Mouse (Mus musculus) heart, embryonic 10.5 days (tissue): ENCODE data around the gene Cpb1. TPM values are rescaled to one million over a fixed set of nuclear protein-coding genes. Genes with fewer than 3 reads are reported as not detected.

Experiments used
- DNase-seq: peaks from one replicate; pipeline ENCODE4 v3.0.0-alpha.2; 2017; ENCODE audit warnings: low spot score
- H3K27ac ChIP-seq: fragments of 300-500 bp; sonication (generic); 2 replicates; pipeline ENCODE4 v1.5.1; 2016; ENCODE audit warnings: mild to moderate bottlenecking
- H3K27me3 ChIP-seq: fragments of 300-500 bp; sonication (generic); 2 replicates; pipeline ENCODE4 v1.6.1; 2016; ENCODE audit warnings: mild to moderate bottlenecking; ENCODE audit not compliant: poor library complexity, insufficient read depth, severe bottlenecking
- H3K36me3 ChIP-seq: fragments of 300-500 bp; sonication (generic); 2 replicates; pipeline ENCODE4 v1.6.1; 2016; ENCODE audit warnings: mild to moderate bottlenecking, moderate library complexity
- H3K4me1 ChIP-seq: fragments of 300-500 bp; sonication (generic); 2 replicates; pipeline ENCODE4 v1.6.1; 2016; ENCODE audit warnings: mild to moderate bottlenecking
- H3K4me3 ChIP-seq: fragments of 300-500 bp; sonication (generic); 2 replicates; pipeline ENCODE4 v1.5.1; 2016; ENCODE audit warnings: mild to moderate bottlenecking, moderate library complexity
- H3K9me3 ChIP-seq: fragments of 300-500 bp; sonication (generic); 2 replicates; pipeline ENCODE4 v1.6.1; 2016; ENCODE audit warnings: mild to moderate bottlenecking, moderate library complexity
- WGBS: fragments of 180-500 bp; shearing (Covaris S2); methylation state at CpG from one replicate; pipeline ENCODE4 v1.1.7; 2016; 5-methylcytosine and 5-hydroxymethylcytosine counted together
- polyA plus RNA-seq: library from polyadenylated mRNA; unstranded; fragments of >200 nt; fragmentation: Nextera tagmentation; extraction: Ambion mirVana; gene quantifications from 2 replicates; pipeline ENCODE4 v1.2.1, GENCODE M21; 2016

Cpb1 gene
- polyA plus RNA-seq: not detected in 2 replicates

DNA sequence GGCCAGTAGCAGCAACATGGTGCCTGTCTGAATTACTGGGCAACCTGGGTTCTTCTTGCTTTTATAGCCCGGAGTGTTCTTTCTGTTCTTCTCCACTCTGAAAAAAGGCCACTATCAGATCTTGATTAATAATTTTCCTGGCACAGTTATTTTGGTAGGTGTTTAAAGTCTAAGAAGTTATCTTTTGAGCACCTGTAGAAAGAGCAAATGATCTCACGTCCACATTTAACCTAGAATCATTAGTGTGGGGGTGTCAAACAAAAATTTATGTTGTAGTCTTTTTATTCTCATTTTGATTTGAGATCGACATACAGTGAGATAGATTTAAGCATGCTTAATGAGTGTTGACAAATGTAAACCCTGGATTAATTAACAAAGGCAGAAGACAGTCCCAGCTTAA lies at the start of gene Cpb1:
Cpb1 (minus strand) TSS at position 101 of the 400 bp plus-strand sequence.
- H3K36me3 ChIP-seq: no peaks in the 10 kb centered on the region
- DNase-seq: no peak
- H3K4me1 ChIP-seq: no peaks in the 10 kb centered on the region
- H3K9me3 ChIP-seq: no peaks in the 10 kb centered on the region
- no peak within 1 kb of the TSS for H3K4me3 ChIP-seq
- H3K27ac ChIP-seq: no peak within 1 kb of the TSS
- H3K27me3 ChIP-seq: no peaks in the 10 kb centered on the region
- WGBS: 79% methylated on average over 3 of the region's 3 CpGs

DNA sequence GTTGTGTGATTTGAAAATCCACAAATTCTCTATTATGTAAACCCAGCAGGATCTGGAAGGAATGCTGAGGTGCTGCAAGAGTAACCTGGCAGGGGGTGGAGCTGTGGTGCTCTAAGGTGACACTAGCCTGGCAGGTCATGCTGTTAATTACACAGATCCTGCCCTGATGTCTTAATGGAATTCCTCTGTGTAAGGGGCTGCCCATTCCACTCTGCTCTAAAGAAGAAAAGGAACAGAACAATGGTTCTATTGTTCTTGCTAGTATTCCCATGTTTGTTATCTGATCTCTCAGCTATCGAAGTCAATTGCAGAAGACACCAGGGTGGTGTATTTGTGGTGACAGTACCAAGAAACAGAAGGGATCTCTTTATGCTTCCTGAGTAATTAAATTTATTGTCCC lies 41.7 kb upstream of the Cpb1 start:
- Histone ChIP-seq H3K4me3 (no peak overlapping the region), H3K9me3 (no peaks in the 10 kb centered on the region), H3K36me3 (no peaks in the 10 kb centered on the region), H3K27me3 (no peaks in the 10 kb centered on the region), H3K27ac (no peak overlapping the region), H3K4me1 (no peaks in the 10 kb centered on the region)
- 45% methylated on average over 1 of the region's 1 CpGs for WGBS
- no peak for DNase-seq

DNA sequence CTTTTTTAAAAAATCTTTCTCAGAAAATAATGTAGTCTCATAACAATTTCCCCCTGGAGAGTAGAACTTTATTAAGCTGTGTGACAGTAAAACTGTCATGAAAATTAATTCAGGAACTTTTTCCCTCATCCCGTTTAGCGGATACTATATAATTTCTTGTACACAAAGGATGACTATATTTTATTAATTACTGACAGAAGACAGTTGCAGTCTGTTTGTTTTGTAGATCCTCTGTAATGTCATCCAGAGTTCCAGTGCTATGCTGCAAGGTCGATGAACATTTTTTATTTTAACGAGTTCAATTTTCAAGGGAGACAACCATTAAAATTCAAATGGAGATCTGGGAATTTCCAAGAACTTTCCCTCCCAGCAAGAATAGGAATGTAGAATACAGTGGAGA lies 33.6 kb upstream of the Cpb1 start:
- no peaks in the 10 kb centered on the region for H3K27me3 ChIP-seq
- H3K9me3 ChIP-seq: no peaks in the 10 kb centered on the region
- no peak overlapping the region for H3K4me3 ChIP-seq
- 93% methylated on average over 4 of the region's 4 CpGs for WGBS
- H3K36me3 ChIP-seq: no peaks in the 10 kb centered on the region
- DNase-seq: no peak
- H3K27ac ChIP-seq: no peak overlapping the region
- no peaks in the 10 kb centered on the region for H3K4me1 ChIP-seq

DNA sequence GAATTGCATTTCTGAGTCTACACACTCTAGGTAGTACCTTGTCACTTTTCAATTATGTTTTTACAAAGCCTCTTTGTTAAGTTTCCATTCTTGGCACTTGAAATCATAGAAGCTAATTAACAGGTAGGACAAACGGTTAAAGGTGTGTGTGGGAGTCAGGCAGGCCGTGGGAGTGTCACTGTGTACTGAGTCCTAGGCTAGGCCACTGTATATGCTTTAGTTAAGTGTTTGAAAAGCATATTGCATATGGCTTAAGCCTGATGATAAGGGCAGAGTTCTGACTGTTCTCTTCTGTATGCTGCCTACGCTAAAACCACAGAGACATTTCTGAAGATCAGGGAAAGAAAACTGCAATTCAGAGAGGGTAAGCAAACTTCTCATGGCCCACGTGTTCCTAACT lies 31.7 kb upstream of the Cpb1 start:
- 83% methylated on average over 4 of the region's 4 CpGs for WGBS
- H3K36me3 ChIP-seq: no peaks in the 10 kb centered on the region
- no peak for DNase-seq
- H3K4me1 ChIP-seq: no peaks in the 10 kb centered on the region
- H3K4me3 ChIP-seq: no peak overlapping the region
- H3K27ac ChIP-seq: no peak overlapping the region
- H3K27me3 ChIP-seq: no peaks in the 10 kb centered on the region
- H3K9me3 ChIP-seq: no peaks in the 10 kb centered on the region

DNA sequence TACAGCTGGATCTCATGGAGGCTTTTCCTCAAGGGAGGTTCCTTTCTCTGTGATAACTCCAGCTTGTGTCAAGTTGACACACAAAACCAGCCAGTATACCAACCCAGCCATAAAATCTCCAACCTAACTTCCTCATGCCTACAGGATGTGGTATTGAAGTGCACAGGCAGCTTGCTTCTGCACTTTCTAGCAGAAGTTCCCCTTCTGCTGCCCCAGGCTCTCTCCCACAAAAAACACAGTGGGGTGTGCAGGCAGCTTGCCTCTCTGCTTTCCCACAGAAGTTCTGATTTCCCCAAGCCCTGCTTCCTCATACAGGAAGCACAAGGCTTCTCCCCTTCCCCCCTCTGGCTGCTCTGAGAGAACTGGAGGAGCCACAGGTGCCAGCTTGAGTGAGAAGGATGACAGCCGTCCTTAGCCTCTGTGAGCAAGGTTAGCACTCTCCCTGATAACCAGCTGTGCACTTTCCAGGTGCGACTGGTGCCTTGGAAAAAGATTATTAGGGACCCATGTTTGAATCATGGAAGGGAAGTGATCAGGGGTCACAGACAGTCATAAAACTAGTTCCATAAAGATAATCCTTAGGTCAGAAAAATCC lies 29.3 kb upstream of the Cpb1 start:
- DNase-seq: no peak
- H3K4me3 ChIP-seq: no peak overlapping the region
- no peak overlapping the region for H3K27ac ChIP-seq
- H3K36me3 ChIP-seq: no peaks in the 10 kb centered on the region
- no peaks in the 10 kb centered on the region for H3K27me3 ChIP-seq
- 39% methylated on average over 2 of the region's 2 CpGs for WGBS
- H3K4me1 ChIP-seq: no peaks in the 10 kb centered on the region
- no peaks in the 10 kb centered on the region for H3K9me3 ChIP-seq

- DNase-seq: no peak
- WGBS: 43% methylated on average over 3 of the region's 3 CpGs
- Histone ChIP-seq H3K4me3 (no peak overlapping the region), H3K36me3 (no peaks in the 10 kb centered on the region), H3K9me3 (no peaks in the 10 kb centered on the region), H3K27ac (no peak overlapping the region), H3K4me1 (no peaks in the 10 kb centered on the region), H3K27me3 (no peaks in the 10 kb centered on the region)
Measured at GRCm38 (mm10) chr3:20295546-20295945, 20.0 kb upstream of the Cpb1 start.

- 83% methylated on average over 9 of the region's 9 CpGs for WGBS
- H3K27ac ChIP-seq: no peak overlapping the region
- H3K4me3 ChIP-seq: no peak overlapping the region
- no peaks in the 10 kb centered on the region for H3K9me3 ChIP-seq
- no peaks in the 10 kb centered on the region for H3K4me1 ChIP-seq
- H3K36me3 ChIP-seq: no peaks in the 10 kb centered on the region
- DNase-seq: no peak
- H3K27me3 ChIP-seq: no peaks in the 10 kb centered on the region
Measured at GRCm38 (mm10) chr3:20294542-20295348, 19.2 kb upstream of the Cpb1 start.

DNA sequence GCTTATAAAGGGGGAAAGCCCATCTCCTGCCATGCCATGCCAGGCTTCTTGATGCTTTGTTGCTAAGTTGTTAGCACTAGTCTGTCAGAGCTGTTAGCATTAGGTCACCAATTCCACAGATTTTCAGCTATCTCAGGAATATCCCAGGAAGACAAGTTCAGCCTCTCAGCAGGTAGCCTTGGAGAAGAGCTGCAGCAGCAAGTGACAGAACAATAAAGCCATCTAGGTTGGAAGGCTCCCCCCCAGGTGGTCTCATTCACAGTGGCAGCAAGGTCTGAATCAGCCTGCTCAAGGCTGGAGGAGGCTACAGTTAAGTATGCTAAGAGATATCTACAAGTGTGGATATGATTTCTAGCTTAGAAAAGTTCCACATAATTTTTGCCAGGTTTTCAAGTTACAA lies 15.8 kb upstream of the Cpb1 start:
- H3K27me3 ChIP-seq: no peaks in the 10 kb centered on the region
- no peak for DNase-seq
- no peak overlapping the region for H3K27ac ChIP-seq
- no peaks in the 10 kb centered on the region for H3K36me3 ChIP-seq
- H3K9me3 ChIP-seq: no peaks in the 10 kb centered on the region
- no peaks in the 10 kb centered on the region for H3K4me1 ChIP-seq
- H3K4me3 ChIP-seq: no peak overlapping the region

GRCm38 (mm10) chr3:20288761-20289160 lies 13.2 kb upstream of the Cpb1 start:
- WGBS: 89% methylated on average over 2 of the region's 2 CpGs

GRCm38 (mm10) chr3:20281796-20282195 lies 6.3 kb upstream of the Cpb1 start:
- no peak for DNase-seq
- H3K4me3 ChIP-seq: no peak overlapping the region
- no peaks in the 10 kb centered on the region for H3K4me1 ChIP-seq
- H3K36me3 ChIP-seq: no peaks in the 10 kb centered on the region
- H3K27me3 ChIP-seq: no peaks in the 10 kb centered on the region
- H3K27ac ChIP-seq: no peak overlapping the region
- WGBS: 80% methylated on average over 1 of the region's 1 CpGs
- H3K9me3 ChIP-seq: no peaks in the 10 kb centered on the region

More at GRCm38 (mm10) chr3:20288761-20289160, 13.2 kb upstream of the Cpb1 start:
- H3K27me3 ChIP-seq: no peaks in the 10 kb centered on the region
- H3K36me3 ChIP-seq: no peaks in the 10 kb centered on the region
- no peak overlapping the region for H3K4me3 ChIP-seq
- no peak overlapping the region for H3K27ac ChIP-seq
- H3K9me3 ChIP-seq: no peaks in the 10 kb centered on the region
- DNase-seq: no peak
- no peaks in the 10 kb centered on the region for H3K4me1 ChIP-seq

- Histone ChIP-seq H3K27me3 (no peaks in the 10 kb centered on the region), H3K27ac (no peak overlapping the region), H3K4me1 (0 out of 2 replicates have a peak, but pooled peaks cover 3% of the 10 kb centered on the region), H3K36me3 (no peaks in the 10 kb centered on the region), H3K4me3 (no peak overlapping the region), H3K9me3 (no peaks in the 10 kb centered on the region)
- 26% methylated on average over 9 of the region's 9 CpGs for WGBS
- no peak for DNase-seq
Measured at GRCm38 (mm10) chr3:20254566-20255479, 20.7 kb downstream of the Cpb1 start.

DNA sequence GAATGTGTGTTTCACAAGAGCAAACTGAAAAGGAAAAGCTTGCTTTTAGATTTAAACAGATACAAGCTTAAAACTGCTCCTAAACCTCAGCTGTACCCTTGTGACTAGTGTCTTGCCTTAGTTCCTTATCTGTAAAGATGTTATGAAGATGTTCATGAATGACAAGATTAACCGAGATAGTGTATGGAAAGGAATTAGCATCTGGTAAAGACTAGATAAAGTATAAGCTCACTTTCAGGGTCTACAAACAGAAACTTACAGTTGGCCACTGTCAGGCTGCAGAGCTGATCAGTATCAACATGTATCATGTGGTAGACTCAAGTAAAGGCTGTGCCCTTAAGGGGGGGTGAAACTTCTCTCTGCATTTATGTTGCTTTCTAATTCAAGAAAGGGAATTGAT lies 31.6 kb downstream of the Cpb1 start:
- 68% methylated on average over 1 of the region's 1 CpGs for WGBS
- H3K9me3 ChIP-seq: no peaks in the 10 kb centered on the region

DNA sequence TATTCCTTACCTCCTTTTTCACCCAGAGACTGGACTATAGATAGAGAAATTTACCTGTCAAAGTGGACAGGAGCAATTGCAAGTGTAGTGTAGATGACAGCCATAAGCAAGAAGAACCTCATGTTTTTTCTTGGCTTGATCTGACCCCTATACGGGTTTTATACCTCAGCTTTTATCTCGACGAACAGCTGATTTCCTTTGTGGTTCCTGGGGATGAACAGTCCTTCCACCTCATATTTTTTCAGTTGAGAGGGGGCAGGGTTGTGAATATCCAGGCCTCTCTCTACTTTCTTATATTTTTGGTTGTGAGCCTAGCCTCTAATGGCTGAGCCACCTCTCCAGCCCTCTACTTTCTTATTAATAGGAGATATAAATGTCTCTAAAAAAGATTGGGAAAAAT lies 33.5 kb downstream of the Cpb1 start, which contains the start of gene Cpa3:
Cpa3 (minus strand) TSS at position 132 of the 400 bp plus-strand sequence.
- H3K27me3 ChIP-seq: no peaks in the 10 kb centered on the region
- H3K9me3 ChIP-seq: no peaks in the 10 kb centered on the region
- DNase-seq: no peak
- H3K36me3 ChIP-seq: no peaks in the 10 kb centered on the region
- no peak within 1 kb of the TSS for H3K27ac ChIP-seq
- H3K4me3 ChIP-seq: no peak within 1 kb of the TSS
- WGBS: 72% methylated on average over 3 of the region's 3 CpGs
- H3K4me1 ChIP-seq: no peaks in the 10 kb centered on the region

More for the DNA sequence above, 31.6 kb downstream of the Cpb1 start:
- Histone ChIP-seq H3K27me3 (no peaks in the 10 kb centered on the region), H3K4me3 (no peak overlapping the region), H3K27ac (no peak overlapping the region), H3K4me1 (no peaks in the 10 kb centered on the region), H3K36me3 (no peaks in the 10 kb centered on the region)
- no peak for DNase-seq
